ENCODE assay signal across 23 mouse cellular contexts in the genomic region with DNA sequence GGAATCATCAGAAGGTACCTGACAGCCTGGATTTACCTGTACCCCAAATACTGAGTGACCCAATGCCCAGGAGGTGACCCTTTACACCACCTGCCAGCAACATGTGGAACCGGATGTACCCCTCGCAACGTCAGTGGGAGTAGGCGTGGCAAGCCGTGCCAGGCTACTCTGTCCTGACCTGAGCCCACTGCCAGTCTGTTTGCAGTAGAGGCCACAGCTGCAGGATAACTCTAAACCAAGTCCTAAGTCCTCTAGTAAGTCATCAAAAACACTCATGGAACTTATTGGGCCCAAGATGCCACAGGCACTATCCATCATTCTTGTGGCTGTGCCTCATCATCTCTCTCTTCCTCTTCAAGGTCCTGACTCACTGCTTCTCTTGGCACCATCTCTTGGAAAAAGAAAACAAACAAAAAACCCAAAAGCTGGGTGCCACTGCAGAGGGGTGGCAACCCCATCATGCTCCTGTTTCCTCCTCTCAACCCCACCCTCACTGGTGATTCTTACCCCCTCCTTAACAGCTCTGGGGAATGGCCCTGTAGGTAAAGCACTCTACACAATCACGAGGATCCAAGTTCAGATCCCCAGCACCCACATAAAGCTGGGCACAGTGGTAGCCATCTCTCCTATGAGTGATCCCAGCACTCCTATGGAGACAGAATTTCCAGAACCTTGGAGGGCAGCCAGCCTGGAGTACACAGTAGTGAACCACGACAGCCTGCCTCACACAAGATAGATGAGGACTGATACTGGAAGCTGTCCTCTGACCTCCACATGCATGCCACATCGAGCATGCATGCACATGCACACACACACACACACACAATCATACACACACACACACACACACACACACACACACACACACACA. TPM values are rescaled to one million over a fixed set of nuclear protein-coding genes. Genes with fewer than 3 reads are reported as not detected.
DNase-seq lines count a peak whose midpoint lies in the region; ATAC-seq lines count a peak whose summit lies in the region.
"Had no signal": no experiment of that assay in that cellular context is flagged by ENCODE, and none has a peak within 500 bp of the region (broad histone marks: within the 10 kb centered on the region; RNA-seq: fewer than 3 reads in every experiment).

No protein-coding gene starts in this region.

- H3K9ac ChIP-seq in stomach, embryonic 15.5 days = no peak overlapping the region
- no peak overlapping the region for H3K9ac ChIP-seq in midbrain, embryonic 11.5 days (ENCODE audit: low read length)
- H3K9ac ChIP-seq: forebrain, embryonic 13.5 days; heart, embryonic 13.5 days; hindbrain, embryonic 15.5 days had no signal

- no peaks in the 10 kb centered on the region for H3K9me3 ChIP-seq in stomach, embryonic 15.5 days
- no peaks in the 10 kb centered on the region for H3K9me3 ChIP-seq in midbrain, embryonic 11.5 days (ENCODE audit: control insufficient read depth, low read length)
- H3K9me3 ChIP-seq: embryonic facial prominence, embryonic 10.5 days; forebrain, embryonic 13.5 days; G1E; heart, embryonic 13.5 days; hindbrain, embryonic 15.5 days had no signal

- 77% methylated on average over 8 of the region's 8 CpGs for WGBS in stomach, embryonic 15.5 days
- 90% methylated on average over 8 of the region's 8 CpGs for WGBS in midbrain, embryonic 11.5 days

- H3K4me2 ChIP-seq in stomach, embryonic 15.5 days = no peak overlapping the region
- no peak overlapping the region for H3K4me2 ChIP-seq in midbrain, embryonic 11.5 days
- H3K4me2 ChIP-seq: forebrain, embryonic 13.5 days; heart, embryonic 13.5 days; hindbrain, embryonic 15.5 days had no signal

- ATAC-seq in stomach, embryonic 15.5 days (ENCODE audit: insufficient read depth, low FRiP score, low read depth) = no peak
- ATAC-seq in midbrain, embryonic 11.5 days (ENCODE audit: low FRiP score) = no peak
- ATAC-seq: CD4-positive, CD25-positive, alpha-beta regulatory T cell, adult 4 months; forebrain, embryonic 13.5 days had no signal

- no peaks in the 10 kb centered on the region for H3K27me3 ChIP-seq in stomach, embryonic 15.5 days (replicated peaks)
- H3K27me3 ChIP-seq in midbrain, embryonic 11.5 days (ENCODE audit: control insufficient read depth, insufficient read depth, low read length) = no peaks in the 10 kb centered on the region
- H3K27me3 ChIP-seq: forebrain, embryonic 13.5 days; heart, embryonic 13.5 days; hindbrain, embryonic 15.5 days had no signal

- peak; percentile 39 for DNase-seq in adrenal gland, adult 2 months
- DNase-seq in adrenal gland, adult 8-10 months = no peak
- DNase-seq in Muller cell, postnatal 12 days (ENCODE audit: inconsistent ontology term) = peak; percentile 54
- no peak for DNase-seq in midbrain, embryonic 11.5 days (ENCODE audit: low spot score, missing footprints)
- DNase-seq in right cerebral cortex, postnatal 25 days = no peak
- DNase-seq in kidney, postnatal 10 days = no peak
- DNase-seq: adrenal gland, postnatal 14 days; cerebellum, adult 18-20 months; cerebellum, postnatal 10 days; gastrocnemius, postnatal 36 days; heart, adult 11 months; heart, postnatal 36 days had no signal

- peaks cover 35% of the 10 kb centered on the region for H3K36me3 ChIP-seq in stomach, embryonic 15.5 days
- H3K36me3 ChIP-seq in midbrain, embryonic 11.5 days (ENCODE audit: control insufficient read depth, insufficient read depth, low read length) = peaks cover 10% of the 10 kb centered on the region

- no peak overlapping the region for H3K4me3 ChIP-seq in stomach, embryonic 15.5 days (replicated peaks)
- H3K4me3 ChIP-seq in midbrain, embryonic 11.5 days (ENCODE audit: low read depth, low read length) = no peak overlapping the region
- H3K4me3 ChIP-seq: embryonic facial prominence, embryonic 10.5 days; forebrain, embryonic 13.5 days; gastrocnemius, adult 2 months; heart, embryonic 13.5 days; hindbrain, embryonic 15.5 days had no signal

- peak overlapping the region; percentile 48 for H3K27ac ChIP-seq in stomach, embryonic 15.5 days
- H3K27ac ChIP-seq in midbrain, embryonic 11.5 days (ENCODE audit: low read depth, low read length) = no peak overlapping the region
- H3K27ac ChIP-seq: embryonic facial prominence, embryonic 10.5 days; forebrain, embryonic 13.5 days; gastrocnemius, adult 2 months; heart, embryonic 13.5 days; hindbrain, embryonic 15.5 days had no signal

- H3K4me1 ChIP-seq in stomach, embryonic 15.5 days = 0 out of 2 replicates have a peak, but pooled peaks cover 12% of the 10 kb centered on the region
- H3K4me1 ChIP-seq in midbrain, embryonic 11.5 days (ENCODE audit: control insufficient read depth, insufficient read depth, low read length) = no peaks in the 10 kb centered on the region
- H3K4me1 ChIP-seq: embryonic facial prominence, embryonic 10.5 days; heart, embryonic 13.5 days; hindbrain, embryonic 15.5 days had no signal

RNA-seq across cellular contexts. Expression of gene Mrgpre, which starts 17.1 kb away (rescaled TPM):
- 1 to 10 TPM; 1.7 to 3.2 TPM for total RNA-seq in adrenal gland, adult 2 months (2021)
- polyA plus RNA-seq in adrenal gland, adult 2 months (2012; rRNA removed) = 2.5 and 3.9 TPM in 2 replicates
- 1 to 10 TPM; 2.7 to 5.1 (median 3.9) TPM for total RNA-seq in adrenal gland, adult 8-10 months (2022)
- polyA plus RNA-seq in stomach, embryonic 15.5 days (2015; fragmentation: Nextera tagmentation; extraction: Ambion mirVana) = 0.90 and 1.6 TPM in 2 replicates
- 2.7 and 3.7 TPM in 2 replicates for polyA plus RNA-seq in midbrain, embryonic 11.5 days (2014; fragmentation: Nextera tagmentation; extraction: Ambion mirVana)
- total RNA-seq: G1E had no signal
- polyA plus RNA-seq: G1E had no signal

RNA-seq across cellular contexts. Expression of gene Nadsyn1, which starts 21.2 kb away (rescaled TPM):
- 10 to 100 TPM in 1 of 2 experiments, 1 to 10 TPM in 1; 7.8 to 11.6 TPM for total RNA-seq in adrenal gland, adult 2 months (2021)
- 9.0 and 9.1 TPM in 2 replicates for polyA plus RNA-seq in adrenal gland, adult 2 months (2012; rRNA removed)
- total RNA-seq in adrenal gland, adult 8-10 months (2022) = 10 to 100 TPM in 3 of 4 experiments, 1 to 10 TPM in 1; 9.2 to 17.5 (median 14.6) TPM
- polyA plus RNA-seq in stomach, embryonic 15.5 days (2015; fragmentation: Nextera tagmentation; extraction: Ambion mirVana) = 9.8 and 12.3 TPM in 2 replicates
- polyA plus RNA-seq in midbrain, embryonic 11.5 days (2014; fragmentation: Nextera tagmentation; extraction: Ambion mirVana) = 7.9 and 8.3 TPM in 2 replicates

RNA-seq across cellular contexts. Expression of gene Dhcr7, which starts 21.5 kb away (rescaled TPM):
- 100 to 1,000 TPM; 689 to 950 TPM for total RNA-seq in adrenal gland, adult 2 months (2021)
- 917 and 1,241 TPM in 2 replicates for polyA plus RNA-seq in adrenal gland, adult 2 months (2012; rRNA removed)
- 1,000 to 10,000 TPM in 1 of 4 experiments, 100 to 1,000 TPM in 3; 583 to 1,249 (median 833) TPM for total RNA-seq in adrenal gland, adult 8-10 months (2022)
- 49.9 and 51.1 TPM in 2 replicates for polyA plus RNA-seq in stomach, embryonic 15.5 days (2015; fragmentation: Nextera tagmentation; extraction: Ambion mirVana)
- polyA plus RNA-seq in midbrain, embryonic 11.5 days (2014; fragmentation: Nextera tagmentation; extraction: Ambion mirVana) = 88.7 and 89.8 TPM in 2 replicates

RNA-seq across cellular contexts. Expression of gene Mrgprg, which starts 34.6 kb away (rescaled TPM):
- total RNA-seq in adrenal gland, adult 2 months (2021) = 1 to 10 TPM; 1.1 to 2.9 TPM
- 1.5 and 3.7 TPM in 2 replicates for polyA plus RNA-seq in adrenal gland, adult 2 months (2012; rRNA removed)
- 1 to 10 TPM in 2 of 4 experiments, under 1 TPM in 2; 0.28 to 2.1 (median 0.78) TPM for total RNA-seq in adrenal gland, adult 8-10 months (2022)
- not detected in 2 replicates for polyA plus RNA-seq in stomach, embryonic 15.5 days (2015; fragmentation: Nextera tagmentation; extraction: Ambion mirVana)
- not detected in 2 replicates for polyA plus RNA-seq in midbrain, embryonic 11.5 days (2014; fragmentation: Nextera tagmentation; extraction: Ambion mirVana)
- total RNA-seq: gastrocnemius, postnatal 36 days; heart, postnatal 36 days had no signal
- polyA plus RNA-seq: CD4-positive, CD25-positive, alpha-beta regulatory T cell, adult 4 months; embryonic facial prominence, embryonic 10.5 days; embryonic facial prominence, embryonic 14.5 days; forebrain, embryonic 13.5 days; G1E; heart, embryonic 13.5 days; heart, postnatal 0 days; hindbrain, embryonic 11.5 days; hindbrain, embryonic 15.5 days had no signal

RNA-seq across cellular contexts. Expression of gene Osbpl5, which starts 44.6 kb away (rescaled TPM):
- 10 to 100 TPM; 25.8 to 47.4 TPM for total RNA-seq in adrenal gland, adult 2 months (2021)
- 28.1 and 28.2 TPM in 2 replicates for polyA plus RNA-seq in adrenal gland, adult 2 months (2012; rRNA removed)
- total RNA-seq in adrenal gland, adult 8-10 months (2022) = 10 to 100 TPM; 39.0 to 58.1 (median 45.3) TPM
- 34.4 and 36.5 TPM in 2 replicates for polyA plus RNA-seq in stomach, embryonic 15.5 days (2015; fragmentation: Nextera tagmentation; extraction: Ambion mirVana)
- 11.2 and 13.0 TPM in 2 replicates for polyA plus RNA-seq in midbrain, embryonic 11.5 days (2014; fragmentation: Nextera tagmentation; extraction: Ambion mirVana)
- polyA plus RNA-seq: G1E had no signal

Comparison
In these comparisons a context has a peak if more than half of its experiments do, and no peak if none do; other contexts are left out.
1. DNase-seq: peak in adrenal gland, adult 2 months (single experiment) and Muller cell, postnatal 12 days (single experiment); none in adrenal gland, adult 8-10 months (single experiment), midbrain, embryonic 11.5 days (single experiment), right cerebral cortex, postnatal 25 days (single experiment) and kidney, postnatal 10 days (single experiment).
2. RNA of gene Dhcr7, which starts 21.5 kb away (polyA plus RNA-seq): 917 to 1,241 TPM in adrenal gland, adult 2 months; 88.7 to 89.8 TPM in midbrain, embryonic 11.5 days and 49.9 to 51.1 TPM in stomach, embryonic 15.5 days; every median in the first group is over 10 times any median in the second.